ENCODE assay signal across 27 mouse cellular contexts in genomic region chr15:89415282-89415681, GRCm38 (mm10). TPM values are rescaled to one million over a fixed set of nuclear protein-coding genes. Genes with fewer than 3 reads are reported as not detected.
A peak's percentile ranks its signal among the peaks of the same experiment; 100 is the strongest.
DNase-seq lines count a peak whose midpoint lies in the region; ATAC-seq and TF ChIP-seq lines count a peak whose summit lies in the region.
"Had no signal": no experiment of that assay in that cellular context is flagged by ENCODE, and none has a peak within 500 bp of the region (broad histone marks: within the 10 kb centered on the region; RNA-seq: fewer than 3 reads in every experiment).

No protein-coding gene starts in this region.

- H3K27ac ChIP-seq in cerebellum, adult 2 months (ENCODE audit: insufficient read depth, low read length) = peak overlapping the region; percentile 87
- peak overlapping the region; percentile 69 for H3K27ac ChIP-seq in heart, adult 2 months
- peak overlapping the region; percentile 75 for H3K27ac ChIP-seq in heart, embryonic 11.5 days (ENCODE audit: low read depth, low read length)
- H3K27ac ChIP-seq: forebrain, embryonic 15.5 days; liver, embryonic 15.5 days had no signal

- no peaks in the 10 kb centered on the region for H3K9me3 ChIP-seq in heart, embryonic 11.5 days (replicated peaks; ENCODE audit: control insufficient read depth, low read length)
- H3K9me3 ChIP-seq: forebrain, embryonic 15.5 days; liver, embryonic 15.5 days had no signal

- H3K36me3 ChIP-seq in heart, adult 2 months (ENCODE audit: control insufficient read depth, insufficient read depth, low read length) = peaks cover 9% of the 10 kb centered on the region
- H3K36me3 ChIP-seq in heart, embryonic 11.5 days (ENCODE audit: control insufficient read depth, insufficient read depth, low read length) = peaks cover 14% of the 10 kb centered on the region; the same call in 1 of the 2 replicates

- no peaks in the 10 kb centered on the region for H3K79me2 ChIP-seq in heart, adult 2 months (replicated peaks; ENCODE audit: control insufficient read depth, insufficient read depth, low read length)

- no peak overlapping the region for H3K4me2 ChIP-seq in heart, embryonic 11.5 days
- H3K4me2 ChIP-seq: forebrain, embryonic 15.5 days; liver, embryonic 15.5 days had no signal

- no peak for TF ChIP-seq POLR2A in cerebellum, adult 2 months (IDR thresholded peaks at IDR 0.05; ENCODE audit: borderline replicate concordance, insufficient read depth, low read length)
- peak; percentile 16; the same call in 1 of the 2 replicates for TF ChIP-seq POLR2A in heart, adult 2 months (IDR thresholded peaks at IDR 0.05; ENCODE audit: insufficient read depth, low read depth, low read length)

- ATAC-seq in cerebellum, adult (ENCODE audit: insufficient number of reproducible peaks, low FRiP score, low TSS enrichment) = no peak; the same call in 1 of the 2 replicates
- ATAC-seq in heart, embryonic 11.5 days (replicated peaks; ENCODE audit: insufficient number of reproducible peaks, low FRiP score, low TSS enrichment) = peak; percentile 57
- ATAC-seq: forebrain, embryonic 15.5 days; midbrain, embryonic 16.5 days had no signal

- no peaks in the 10 kb centered on the region for H3K27me3 ChIP-seq in cerebellum, adult 2 months (ENCODE audit: control insufficient read depth, insufficient read depth, low read length)
- no peaks in the 10 kb centered on the region for H3K27me3 ChIP-seq in heart, adult 2 months (ENCODE audit: control insufficient read depth, insufficient read depth, low read length)
- no peaks in the 10 kb centered on the region for H3K27me3 ChIP-seq in heart, embryonic 11.5 days (ENCODE audit: control insufficient read depth, insufficient read depth, low read length)
- H3K27me3 ChIP-seq: forebrain, embryonic 15.5 days; liver, embryonic 15.5 days had no signal

- peak overlapping the region; percentile 8 for H3K4me3 ChIP-seq in cerebellum, adult 2 months (replicated peaks; ENCODE audit: insufficient read depth, low read depth, low read length)
- H3K4me3 ChIP-seq in heart, adult 2 months = no peak overlapping the region
- no peak overlapping the region for H3K4me3 ChIP-seq in heart, embryonic 11.5 days (ENCODE audit: low read depth, low read length)
- H3K4me3 ChIP-seq: erythroblast, embryonic 14.5 days; forebrain, embryonic 15.5 days; liver, embryonic 15.5 days had no signal

- no peak overlapping the region for H3K9ac ChIP-seq in heart, adult 2 months (ENCODE audit: low read depth, low read length)
- H3K9ac ChIP-seq in heart, embryonic 11.5 days (ENCODE audit: low read depth, low read length) = no peak overlapping the region
- H3K9ac ChIP-seq: forebrain, embryonic 15.5 days; liver, embryonic 15.5 days had no signal

- WGBS in cerebellum, adult 2 months = 14% methylated on average over 8 of the region's 8 CpGs
- 48% methylated on average over 8 of the region's 8 CpGs for WGBS in heart, adult 2 months
- WGBS in heart, embryonic 11.5 days (ENCODE audit: insufficient replicate concordance) = 56% methylated on average over 8 of the region's 8 CpGs

- no peak for TF ChIP-seq CTCF in cerebellum, adult 2 months (IDR thresholded peaks at IDR 0.05; ENCODE audit: borderline replicate concordance, insufficient read depth, low read depth, low read length)
- TF ChIP-seq CTCF in heart, adult 2 months (IDR thresholded peaks at IDR 0.05) = no peak

- peak; percentile 75 for TF ChIP-seq EP300 in heart, adult 2 months (IDR thresholded peaks at IDR 0.05; ENCODE audit: insufficient read depth, low read depth, low read length)

- intact Hi-C loops in heart, adult 2 months (cut with DNase I) = no loop called here
- intact Hi-C loops in heart, postnatal 14 days (cut with DNase I) = no loop called here

- peaks cover 9% of the 10 kb centered on the region for H3K4me1 ChIP-seq in cerebellum, adult 2 months (ENCODE audit: control insufficient read depth, insufficient read depth, low read length)
- H3K4me1 ChIP-seq in heart, adult 2 months (ENCODE audit: control insufficient read depth, insufficient read depth, low read length) = peaks cover 1% of the 10 kb centered on the region
- peaks cover 3% of the 10 kb centered on the region for H3K4me1 ChIP-seq in heart, embryonic 11.5 days (ENCODE audit: control insufficient read depth, insufficient read depth, low read length)
- H3K4me1 ChIP-seq: forebrain, embryonic 15.5 days; liver, embryonic 15.5 days had no signal

- peak; percentile 50 to 62 for DNase-seq in cerebellum, adult 2 months
- peak in 1 of 2 experiments; percentile 59 for DNase-seq in heart, adult 2 months
- DNase-seq in heart, postnatal 14 days = no peak
- peak; percentile 64 for DNase-seq in heart, postnatal 4 days
- DNase-seq in urinary bladder, postnatal 4 days (ENCODE audit: low spot score in 2 of 2) = no peak
- no peak for DNase-seq in embryo, embryonic 11 days
- DNase-seq: adrenal gland, adult 2 months; kidney, adult 18-20 months; kidney, postnatal 14 days; lung, postnatal 10 days; spleen, adult 18-20 months; thymus, adult 2 months had no signal

RNA-seq across cellular contexts. Expression of gene Syce3, which starts 5.0 kb away (rescaled TPM):
- polyA plus RNA-seq in cerebellum, adult 2 months (2012; rRNA removed) = not detected in 2 replicates
- total RNA-seq in heart, adult 2 months (2021) = not detected
- polyA plus RNA-seq in heart, adult 2 months (2012; rRNA removed) = not detected in 2 replicates
- not detected for total RNA-seq in heart, postnatal 14 days (2021)
- polyA plus RNA-seq in heart, embryonic 11.5 days (2014; fragmentation: Nextera tagmentation; extraction: Ambion mirVana) = not detected in 2 replicates
- not detected for total RNA-seq in heart, postnatal 4 days (2021)
- total RNA-seq: adrenal gland, adult 2 months; hematopoietic stem cell, adult 5-6 weeks; layer of hippocampus, adult 8-10 months; left cerebral cortex, adult 8-10 months; megakaryocyte, adult 5-6 weeks had no signal
- polyA plus RNA-seq: adrenal gland, adult 2 months; embryonic facial prominence, embryonic 11.5 days; erythroblast, embryonic 14.5 days; forebrain, embryonic 15.5 days; limb, embryonic 11.5 days; liver, embryonic 15.5 days; midbrain, embryonic 16.5 days; stomach, embryonic 14.5 days; thymus, adult 2 months; urinary bladder, adult 2 months had no signal

RNA-seq across cellular contexts. Expression of gene Cpt1b, which starts 10.4 kb away (rescaled TPM):
- polyA plus RNA-seq in cerebellum, adult 2 months (2012; rRNA removed) = 7.8 and 8.2 TPM in 2 replicates
- total RNA-seq in heart, adult 2 months (2021) = 100 to 1,000 TPM; 565 to 584 TPM
- 786 and 953 TPM in 2 replicates for polyA plus RNA-seq in heart, adult 2 months (2012; rRNA removed)
- 100 to 1,000 TPM; 596 TPM for total RNA-seq in heart, postnatal 14 days (2021)
- polyA plus RNA-seq in heart, embryonic 11.5 days (2014; fragmentation: Nextera tagmentation; extraction: Ambion mirVana) = 111 and 129 TPM in 2 replicates
- 100 to 1,000 TPM; 585 to 617 TPM for total RNA-seq in heart, postnatal 4 days (2021)
- total RNA-seq: hematopoietic stem cell, adult 5-6 weeks had no signal
- polyA plus RNA-seq: erythroblast, embryonic 14.5 days had no signal

RNA-seq across cellular contexts. Expression of gene C730034F03Rik, which starts 14.1 kb away (rescaled TPM):
- polyA plus RNA-seq in cerebellum, adult 2 months (2012; rRNA removed) = 4.2 and 4.7 TPM in 2 replicates
- total RNA-seq in heart, adult 2 months (2021) = 1 to 10 TPM; 1.2 TPM
- 1.0 and 1.1 TPM in 2 replicates for polyA plus RNA-seq in heart, adult 2 months (2012; rRNA removed)
- 1 to 10 TPM; 1.6 to 2.9 TPM for total RNA-seq in heart, postnatal 14 days (2021)
- polyA plus RNA-seq in heart, embryonic 11.5 days (2014; fragmentation: Nextera tagmentation; extraction: Ambion mirVana) = 1.7 and 2.4 TPM in 2 replicates
- total RNA-seq in heart, postnatal 4 days (2021) = 1 to 10 TPM; 1.1 to 1.8 TPM

RNA-seq across cellular contexts. Expression of gene Gm44502, which starts 14.2 kb away (rescaled TPM):
- polyA plus RNA-seq in cerebellum, adult 2 months (2012; rRNA removed) = 0.15 and 0.51 TPM in 2 replicates
- 1 to 10 TPM; 5.5 to 9.5 TPM for total RNA-seq in heart, adult 2 months (2021)
- polyA plus RNA-seq in heart, adult 2 months (2012; rRNA removed) = 2.1 and 2.5 TPM in 2 replicates
- 10 to 100 TPM; 11.0 to 14.6 TPM for total RNA-seq in heart, postnatal 14 days (2021)
- 0.86 TPM in 1 of 2 replicates, not detected in the other for polyA plus RNA-seq in heart, embryonic 11.5 days (2014; fragmentation: Nextera tagmentation; extraction: Ambion mirVana)
- 10 to 100 TPM in 1 of 2 experiments, 1 to 10 TPM in 1; 2.1 to 11.6 TPM for total RNA-seq in heart, postnatal 4 days (2021)
- total RNA-seq: hematopoietic stem cell, adult 5-6 weeks; layer of hippocampus, adult 8-10 months; MEL had no signal
- polyA plus RNA-seq: embryonic facial prominence, embryonic 11.5 days; forebrain, embryonic 15.5 days; limb, embryonic 11.5 days; liver, embryonic 15.5 days; midbrain, embryonic 16.5 days; stomach, embryonic 14.5 days had no signal

RNA-seq across cellular contexts. Expression of gene Chkb, which starts 14.4 kb away (rescaled TPM):
- polyA plus RNA-seq in cerebellum, adult 2 months (2012; rRNA removed) = 101 and 102 TPM in 2 replicates
- 10 to 100 TPM; 46.8 to 48.2 TPM for total RNA-seq in heart, adult 2 months (2021)
- 81.3 and 91.7 TPM in 2 replicates for polyA plus RNA-seq in heart, adult 2 months (2012; rRNA removed)
- 10 to 100 TPM; 50.9 to 59.9 TPM for total RNA-seq in heart, postnatal 14 days (2021)
- 67.6 and 68.1 TPM in 2 replicates for polyA plus RNA-seq in heart, embryonic 11.5 days (2014; fragmentation: Nextera tagmentation; extraction: Ambion mirVana)
- total RNA-seq in heart, postnatal 4 days (2021) = 10 to 100 TPM; 68.2 to 94.0 TPM

Comparison
In these comparisons a context has a peak if more than half of its experiments do, and no peak if none do; other contexts are left out.
1. DNase-seq: peak in cerebellum, adult 2 months (2 of 2) and heart, postnatal 4 days (single experiment); none in heart, postnatal 14 days (0 of 2), urinary bladder, postnatal 4 days (0 of 2) and embryo, embryonic 11 days (single experiment).
2. Peak in every context shown above with its lines, with median percentiles within 50 percentile points of each other: H3K27ac ChIP-seq.